Mouse (Mus musculus): ENCODE results near the gene Fbxo9.
"Not testable (repeated sequence)": the region's sequence is repeated elsewhere in the genome, so short reads cannot be mapped to it uniquely, and the experiment has no call there.

The Fbxo9 gene

GRCm38 (mm10) chr9:78107912-78108795 is 711 bp downstream of the Fbxo9 start:
- DNase-seq (ENCODE audit: low spot score in 2 of 2), result peak; percentile 72 to 81

- DNase-seq (ENCODE audit: low spot score in 2 of 2), result no peak
Observed at GRCm38 (mm10) chr9:78107582-78107911, 1.3 kb downstream of the Fbxo9 start.

GRCm38 (mm10) chr9:78106821-78107220 is 2.0 kb downstream of the Fbxo9 start:
- DNase-seq (ENCODE audit: low spot score in 2 of 2), result no peak

GRCm38 (mm10) chr9:78105501-78105932 is 3.3 kb downstream of the Fbxo9 start:
- no peak for DNase-seq (ENCODE audit: low spot score in 2 of 2)

- no peak for DNase-seq (ENCODE audit: low spot score in 2 of 2)
Observed at GRCm38 (mm10) chr9:78104973-78105372, 3.9 kb downstream of the Fbxo9 start.

GRCm38 (mm10) chr9:78103965-78104560 is 4.8 kb downstream of the Fbxo9 start:
- DNase-seq (ENCODE audit: low spot score in 2 of 2), result no peak

GRCm38 (mm10) chr9:78101431-78101830 is 7.4 kb downstream of the Fbxo9 start:
- DNase-seq (ENCODE audit: low spot score in 2 of 2), result no peak

- no peak for DNase-seq (ENCODE audit: low spot score in 2 of 2)
Observed at GRCm38 (mm10) chr9:78100956-78101355, 7.9 kb downstream of the Fbxo9 start.

- DNase-seq (ENCODE audit: low spot score in 2 of 2), result no peak
Observed at GRCm38 (mm10) chr9:78096376-78096775, 12.5 kb downstream of the Fbxo9 start.

GRCm38 (mm10) chr9:78095686-78096085 is 13.2 kb downstream of the Fbxo9 start:
- no peak for DNase-seq (ENCODE audit: low spot score in 2 of 2)

GRCm38 (mm10) chr9:78090596-78090995 is 18.3 kb downstream of the Fbxo9 start:
- DNase-seq (ENCODE audit: low spot score in 2 of 2), result no peak

- no peak for DNase-seq (ENCODE audit: low spot score in 2 of 2)
Observed at GRCm38 (mm10) chr9:78089906-78090305, 19.0 kb downstream of the Fbxo9 start.

- DNase-seq (ENCODE audit: low spot score in 2 of 2), result no peak
Observed at GRCm38 (mm10) chr9:78088971-78089370, 19.9 kb downstream of the Fbxo9 start.

- DNase-seq (ENCODE audit: low spot score in 2 of 2), result no peak
Observed at GRCm38 (mm10) chr9:78088521-78088920, 20.3 kb downstream of the Fbxo9 start.

- DNase-seq (ENCODE audit: low spot score in 2 of 2), result no peak
Observed at GRCm38 (mm10) chr9:78087751-78088150, 21.1 kb downstream of the Fbxo9 start.

- DNase-seq (ENCODE audit: low spot score in 2 of 2), result no peak
Observed at GRCm38 (mm10) chr9:78085722-78086287, 23.1 kb downstream of the Fbxo9 start.

- no peak for DNase-seq (ENCODE audit: low spot score in 2 of 2)
Observed at GRCm38 (mm10) chr9:78084341-78084740, 24.5 kb downstream of the Fbxo9 start.

GRCm38 (mm10) chr9:78081835-78082234 is 27.0 kb downstream of the Fbxo9 start:
- DNase-seq (ENCODE audit: low spot score in 2 of 2), result no peak

- no peak for DNase-seq (ENCODE audit: low spot score in 2 of 2)
Observed at GRCm38 (mm10) chr9:78078240-78078639, 30.6 kb downstream of the Fbxo9 start.

GRCm38 (mm10) chr9:78075256-78075655 is 33.6 kb downstream of the Fbxo9 start:
- no peak for DNase-seq (ENCODE audit: low spot score in 2 of 2)

- no peak for DNase-seq (ENCODE audit: low spot score in 2 of 2)
Observed at GRCm38 (mm10) chr9:78073713-78074340, 35.0 kb downstream of the Fbxo9 start.

- DNase-seq (ENCODE audit: low spot score in 2 of 2), result not testable (repeated sequence)
Observed at GRCm38 (mm10) chr9:78073291-78073690, 35.6 kb downstream of the Fbxo9 start.

Measured in frontal cortex, postnatal 10 days (tissue).